Mouse (Mus musculus) T-helper 17 cell (primary cell): ENCODE data around the gene Atrip.

Experiments used
- in situ Hi-C, 2 experiments: fragments of 300-600 bp; cut with MboI, MseI; formaldehyde crosslinking; loops; 1 replicate in 1 of 2; 2 replicates in 1 of 2; pipeline ENCODE4 v1.15.1; 2025; ENCODE audit warnings: high pct_unique_total_duplicates in 2 of 2

The Atrip gene

GRCm38 (mm10) chr9:109046306-109046705 is 27.6 kb downstream of the Atrip start:
- in situ Hi-C loops: no loop called here

- in situ Hi-C loops: no loop called here
Observed at GRCm38 (mm10) chr9:109041351-109041750, 32.6 kb downstream of the Atrip start.

- in situ Hi-C loops: no loop called here
Observed at GRCm38 (mm10) chr9:109040906-109041305, 33.0 kb downstream of the Atrip start.

GRCm38 (mm10) chr9:109040216-109040615 is 33.7 kb downstream of the Atrip start:
- in situ Hi-C loops: no loop called here

- in situ Hi-C loops: no loop called here
Observed at GRCm38 (mm10) chr9:109039681-109040080, 34.2 kb downstream of the Atrip start.

GRCm38 (mm10) chr9:109038901-109039364 is 35.0 kb downstream of the Atrip start:
- in situ Hi-C loops: no loop called here

- in situ Hi-C loops: no loop called here
Observed at GRCm38 (mm10) chr9:109038086-109038895, 35.6 kb downstream of the Atrip start, which contains the start of gene Shisa5. Gene Shisa5, plus strand, starts transcription at chr9:109038565.

GRCm38 (mm10) chr9:109032435-109032834 is 41.5 kb downstream of the Atrip start:
- in situ Hi-C loops: no loop called here

- in situ Hi-C loops: no loop called here
Observed at GRCm38 (mm10) chr9:109031686-109032085, 42.2 kb downstream of the Atrip start.

GRCm38 (mm10) chr9:109031001-109031400 is 42.9 kb downstream of the Atrip start:
- in situ Hi-C loops: no loop called here

GRCm38 (mm10) chr9:109030312-109030711 is 43.6 kb downstream of the Atrip start:
- in situ Hi-C loops: no loop called here

GRCm38 (mm10) chr9:109028919-109029318 is 45.0 kb downstream of the Atrip start:
- in situ Hi-C loops: no loop called here

GRCm38 (mm10) chr9:109028421-109028820 is 45.5 kb downstream of the Atrip start:
- in situ Hi-C loops: no loop called here

GRCm38 (mm10) chr9:109027521-109027920 is 46.4 kb downstream of the Atrip start:
- in situ Hi-C loops: no loop called here

GRCm38 (mm10) chr9:109022866-109023685 is 50.8 kb downstream of the Atrip start:
- in situ Hi-C loops: no loop called here

- in situ Hi-C loops: no loop called here
Observed at GRCm38 (mm10) chr9:109021428-109021827, 52.5 kb downstream of the Atrip start.

- in situ Hi-C loops: no loop called here
Observed at GRCm38 (mm10) chr9:109016973-109017604, 56.8 kb downstream of the Atrip start.

GRCm38 (mm10) chr9:109015397-109015796 is 58.5 kb downstream of the Atrip start:
- in situ Hi-C loops: no loop called here

GRCm38 (mm10) chr9:109010316-109010690 is 63.6 kb downstream of the Atrip start:
- in situ Hi-C loops: no loop called here

GRCm38 (mm10) chr9:109009636-109010315 is 64.1 kb downstream of the Atrip start:
- in situ Hi-C loops: loop anchor here (5.0 to 10.0 kb wide), 5 partner anchors 53 to 795 kb away; partner anchors contain the start of gene Fbxw24 (in 1 of the 2)

GRCm38 (mm10) chr9:109008994-109009635 is 64.8 kb downstream of the Atrip start:
- in situ Hi-C loops: loop anchor here (5.0 to 10.0 kb wide), 5 partner anchors 53 to 796 kb away; partner anchors contain the start of gene Fbxw24 (in 1 of the 2)
